Mouse (Mus musculus): ENCODE measurements around the gene Atf7ip2.

Gene Atf7ip2

DNA sequence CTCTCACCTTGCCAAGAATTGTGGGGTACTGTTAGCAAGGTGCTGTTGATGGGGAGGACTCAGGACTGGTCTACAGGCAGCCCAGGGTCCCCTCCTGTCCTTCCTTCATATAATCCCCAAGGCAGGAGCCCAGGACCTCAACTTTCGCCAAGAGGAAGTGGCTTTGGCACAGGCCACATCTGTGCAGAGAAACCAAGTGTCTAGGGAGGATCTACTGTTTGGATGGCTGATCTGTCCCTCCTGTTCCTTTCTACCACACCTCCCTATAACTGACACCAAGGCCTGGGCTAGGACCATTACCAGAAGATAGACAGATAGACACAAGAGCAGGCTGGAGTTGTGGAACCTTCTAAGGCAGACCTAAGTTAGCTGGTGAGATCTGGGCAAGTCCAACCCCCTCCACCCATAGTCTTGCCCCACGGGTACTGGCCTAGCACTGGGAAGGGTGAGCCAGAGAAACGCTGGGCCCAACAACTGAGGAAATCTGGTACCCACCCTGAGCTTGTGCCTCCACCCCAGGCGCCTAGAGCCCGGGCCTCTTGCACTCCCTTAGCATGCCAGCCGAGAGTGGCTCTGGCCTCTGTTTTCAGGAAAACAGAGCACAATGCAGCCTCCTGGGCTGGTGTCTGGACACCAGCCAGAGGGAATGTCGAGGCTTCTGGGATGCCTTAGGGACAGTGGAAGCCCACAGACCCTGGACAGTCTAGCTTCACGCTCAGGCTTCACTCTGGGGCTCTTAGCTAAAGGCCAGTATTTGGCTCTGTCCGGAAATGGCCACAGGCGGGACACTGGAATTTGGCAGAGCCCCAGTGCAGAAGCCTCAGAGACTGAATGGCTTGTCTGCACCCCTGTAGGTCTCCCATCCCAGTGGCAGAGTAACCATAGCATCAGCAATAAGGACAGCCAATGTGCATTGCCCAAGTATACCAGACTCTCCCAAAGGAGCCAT is 105.5 kb downstream of the Atf7ip2 start:
- DNase-seq = peak; percentile 62

GRCm38 (mm10) chr16:10299637-10300036 is 107.1 kb downstream of the Atf7ip2 start:
- no peak for DNase-seq

DNA sequence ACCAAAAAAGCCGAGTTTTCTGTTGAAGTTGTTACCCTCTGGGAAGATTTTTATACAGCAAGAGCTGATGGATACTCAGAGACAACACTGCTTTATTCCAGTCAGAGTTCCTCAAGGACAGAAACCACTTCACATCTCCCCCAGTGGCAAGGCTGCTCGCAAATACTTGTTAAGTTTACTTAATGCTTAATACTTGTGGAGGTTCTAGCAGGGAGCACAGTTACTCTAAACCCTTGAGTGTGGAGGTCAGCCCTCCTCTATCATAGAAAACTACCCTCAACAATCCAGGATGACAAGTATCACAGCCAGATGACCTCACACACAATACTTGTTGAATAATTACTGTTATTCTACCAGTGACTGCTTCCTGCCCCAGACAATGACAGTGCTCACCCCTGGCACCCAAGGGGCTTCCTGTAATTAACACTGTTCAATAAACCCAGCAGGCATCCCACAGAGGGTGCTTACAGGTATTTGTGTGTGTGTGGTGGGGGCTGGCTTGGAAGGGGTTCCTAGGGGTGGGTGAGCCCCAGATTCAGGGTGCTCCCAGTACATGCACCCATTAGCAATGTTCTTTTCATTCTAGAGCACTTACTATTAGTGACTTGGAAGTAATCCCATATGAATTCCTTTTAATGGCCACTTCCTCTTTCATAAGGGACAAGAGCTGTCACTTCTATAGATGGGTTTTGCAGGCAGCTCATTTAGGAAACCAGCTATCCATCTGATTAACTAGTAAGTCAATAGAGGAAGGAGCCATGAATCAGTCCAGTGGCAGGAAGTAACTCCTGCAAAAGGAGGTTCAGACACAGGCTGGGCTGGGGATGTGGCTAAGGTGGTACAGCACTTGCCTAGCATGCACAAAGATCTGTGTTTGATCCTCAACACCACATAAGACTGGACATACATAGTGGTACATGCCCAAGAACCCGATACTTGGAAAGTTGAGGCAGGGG is 108.0 kb downstream of the Atf7ip2 start:
- DNase-seq = no peak

Measured in kidney, postnatal 10 days (tissue).